Mouse (Mus musculus) testis, adult 2 months (tissue): ENCODE results near the gene Gm3012.
"Not testable (repeated sequence)": the region's sequence is repeated elsewhere in the genome, so short reads cannot be mapped to it uniquely, and the experiment has no call there.

Source experiments
- CTCF ChIP-seq: fragments of 200-500 bp; IDR thresholded peaks from 2 replicates; pipeline ENCODE4 v1.5.1; 2012; ENCODE audit warnings: low read depth, mild to moderate bottlenecking, inconsistent platforms, low read length, moderate library complexity; ENCODE audit not compliant: control insufficient read depth, insufficient read depth, insufficient replicate concordance
- POLR2A ChIP-seq: fragments of 200-500 bp; IDR thresholded peaks from 2 replicates; pipeline ENCODE4 v1.6.1; 2012; ENCODE audit warnings: low read depth, mild to moderate bottlenecking, inconsistent platforms, low read length, moderate library complexity; ENCODE audit not compliant: control insufficient read depth

- TF ChIP-seq CTCF, POLR2A: not testable (repeated sequence)
These were observed at the start of gene Gm3012 for GRCm38 (mm10) chr14:3634212-3634611.
